Mouse (Mus musculus) heart, postnatal 36 days (tissue): ENCODE measurements at regions not wholly inside any gene's neighbourhood (a gene's known extent, or its start where the extent isn't known, plus 50 kb on each side); places are given as distances from the start of the nearest gene placed in this dataset.

ENCODE experiments used
- DNase-seq, 2 experiments: peaks; one replicate each; pipeline ENCODE4 v3.0.0; 2021 to 2022
- intact Hi-C: fragments of 180-260 bp; cut with DNase I; formaldehyde crosslinking; loops from one replicate; pipeline ENCODE4 v1.15.1; 2025

DNA sequence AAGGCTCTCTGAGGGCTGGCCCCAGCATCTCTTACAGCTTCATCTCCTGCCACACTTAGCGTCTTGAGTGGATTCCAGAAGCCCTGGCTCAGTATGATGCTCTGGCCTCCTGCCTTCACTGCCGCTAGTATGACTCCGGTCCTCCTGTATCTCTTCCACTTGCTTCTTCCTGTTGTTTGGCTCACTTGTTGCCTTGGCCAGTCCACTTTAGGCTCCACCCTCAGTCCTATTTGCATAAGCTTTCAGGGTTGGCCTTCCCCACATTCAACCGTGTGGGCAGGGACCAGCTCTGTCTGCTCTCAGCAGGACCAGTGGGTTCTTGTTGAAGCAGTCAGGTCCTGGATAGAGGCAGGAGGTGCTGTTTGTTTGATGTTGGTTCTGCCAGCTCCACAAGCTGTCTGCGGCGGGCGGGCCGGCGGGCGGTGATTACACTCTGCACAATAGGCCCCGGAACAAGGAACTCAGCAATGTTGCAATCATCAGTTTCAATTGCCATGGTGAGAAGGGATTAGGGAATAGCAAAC lies 232.6 kb upstream of the Chd6 start:
- intact Hi-C loops = no loop called here
- peak; percentile 26 to 31 for DNase-seq

DNA sequence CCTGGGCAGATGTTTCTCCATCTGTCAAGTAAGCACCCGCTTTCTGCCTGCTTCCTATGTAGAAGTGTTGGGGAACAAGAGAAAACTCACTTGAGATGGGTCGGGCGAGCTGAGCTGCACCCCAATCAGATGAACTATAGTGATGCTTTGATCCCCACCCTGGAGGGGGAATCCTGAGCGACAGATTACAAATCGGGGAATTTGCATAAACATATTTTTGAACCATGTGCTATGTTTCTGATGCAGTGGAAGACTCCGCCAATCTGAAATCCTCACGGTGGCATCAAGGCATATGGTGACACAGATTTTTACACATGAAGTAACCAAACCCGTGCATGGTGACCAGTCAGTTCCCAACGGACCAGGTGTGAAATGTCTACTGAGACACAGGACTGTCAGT lies 231.4 kb upstream of the Chd6 start:
- intact Hi-C loops = no loop called here
- DNase-seq = no peak

DNA sequence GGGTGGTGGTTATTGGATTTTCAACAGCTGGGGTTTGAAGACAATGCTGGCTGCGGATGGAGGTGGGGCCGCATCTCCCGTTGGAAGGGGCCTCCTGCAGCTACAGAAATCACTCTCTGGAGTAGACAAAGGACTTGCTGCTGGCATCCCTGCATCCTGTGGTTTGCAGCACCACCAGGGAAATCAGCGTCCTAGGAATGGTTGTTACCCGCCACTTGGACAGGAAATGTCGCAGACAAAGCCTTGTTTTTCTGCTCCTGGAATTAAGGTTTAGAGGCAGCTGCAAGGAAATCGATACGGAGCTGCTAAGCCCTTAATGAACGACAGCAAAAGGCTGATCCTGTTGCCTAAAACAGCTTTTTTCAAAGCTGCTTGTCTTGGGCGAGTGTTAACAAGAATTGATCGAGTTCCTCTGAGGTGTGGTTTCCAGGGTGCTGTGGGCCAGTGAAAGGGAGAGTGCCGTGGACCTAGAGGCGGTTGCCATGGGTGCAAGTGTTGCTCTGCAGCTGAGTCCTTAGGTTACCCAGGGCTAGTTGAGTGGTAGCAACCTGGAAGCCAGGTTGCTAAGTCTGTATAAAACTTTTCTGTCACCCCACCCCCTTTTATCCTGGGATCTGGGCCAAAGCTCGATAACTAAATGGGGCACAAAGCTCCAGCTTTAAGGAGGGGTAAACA lies 230.6 kb upstream of the Chd6 start:
- no peak for DNase-seq
- intact Hi-C loops = no loop called here

DNA sequence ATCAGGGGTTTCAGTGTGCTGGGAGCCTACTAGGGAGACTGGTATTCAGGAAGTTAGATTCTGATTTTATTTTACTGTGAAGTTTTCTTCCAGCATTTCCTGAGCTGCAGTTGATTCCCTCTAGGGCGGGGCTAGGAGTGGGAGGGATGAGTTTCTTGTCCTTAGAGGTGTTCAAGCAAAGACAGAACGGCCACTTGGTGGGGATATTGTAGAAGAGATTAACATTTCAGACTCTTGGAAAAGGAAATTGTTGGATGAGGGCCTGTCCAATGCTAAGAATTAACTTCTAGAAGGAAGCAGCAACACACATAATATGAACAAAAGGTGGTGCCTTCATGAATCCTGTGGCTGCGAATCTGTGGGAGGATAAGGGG lies 230.1 kb upstream of the Chd6 start:
- intact Hi-C loops = no loop called here
- DNase-seq = no peak

DNA sequence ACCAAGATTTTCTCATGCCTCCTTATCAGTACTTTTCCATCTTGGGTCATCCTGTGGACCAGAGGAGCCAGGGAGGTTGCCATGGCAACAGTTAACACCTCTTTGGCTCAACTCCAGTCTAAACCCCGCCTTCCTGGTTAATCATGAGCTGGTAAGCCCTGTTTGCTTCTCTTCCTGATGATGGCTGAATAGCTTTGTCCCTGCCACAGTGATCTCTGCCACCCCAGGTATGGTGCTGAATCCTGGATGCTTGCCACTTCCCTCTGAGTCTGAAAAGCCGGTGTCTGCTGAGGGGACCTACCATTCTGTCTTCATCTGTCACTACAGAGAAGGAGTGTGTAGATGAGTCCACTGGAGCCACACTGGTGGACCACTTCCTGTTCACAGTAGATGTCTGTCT lies 223.8 kb upstream of the Chd6 start:
- DNase-seq = no peak
- intact Hi-C loops = no loop called here

DNA sequence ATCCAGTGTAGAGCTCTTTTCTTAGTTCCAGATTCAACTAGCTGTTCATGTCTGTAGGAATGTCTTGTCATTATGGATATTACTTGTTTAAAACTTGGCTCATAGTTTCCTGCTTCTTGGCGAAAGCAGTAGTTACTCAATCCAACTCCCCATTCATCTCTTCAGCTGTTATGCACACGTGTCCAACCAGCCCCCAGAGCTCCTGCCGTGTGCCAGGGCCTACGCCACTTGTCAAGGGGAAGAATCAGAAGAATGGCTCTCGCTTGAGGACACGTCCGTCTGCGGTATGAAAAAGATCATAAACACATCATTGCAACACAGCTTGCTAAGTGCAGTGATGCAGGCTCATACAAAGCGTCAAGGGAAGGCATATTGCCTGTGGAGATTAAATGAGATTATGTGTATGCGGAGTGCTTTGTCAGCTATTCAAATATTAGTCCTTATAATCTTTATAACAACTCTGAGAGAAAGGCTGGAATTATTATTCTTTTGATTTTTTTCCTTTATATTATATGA lies 223.0 kb upstream of the Chd6 start:
- intact Hi-C loops = no loop called here
- no peak for DNase-seq

DNA sequence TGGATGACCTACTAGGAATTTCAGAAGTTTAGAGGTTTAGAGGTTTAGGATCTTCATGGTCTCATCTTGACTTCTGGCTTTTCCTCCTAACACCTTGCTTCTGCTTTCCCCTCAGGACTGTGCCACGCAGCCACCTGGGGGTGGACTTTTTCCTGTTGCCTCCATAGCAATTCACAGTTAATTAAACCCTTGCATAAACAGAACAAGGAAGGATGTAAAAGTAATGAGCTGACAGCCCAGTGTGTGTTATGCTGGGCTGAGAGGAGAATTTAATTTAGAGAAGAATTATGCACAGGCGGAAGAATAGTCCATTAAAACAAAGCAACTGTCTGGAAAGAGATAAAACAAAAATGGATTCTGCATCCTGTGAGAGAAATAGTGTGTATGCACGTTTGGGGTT lies 193.9 kb upstream of the Chd6 start:
- no peak for DNase-seq
- intact Hi-C loops = no loop called here

DNA sequence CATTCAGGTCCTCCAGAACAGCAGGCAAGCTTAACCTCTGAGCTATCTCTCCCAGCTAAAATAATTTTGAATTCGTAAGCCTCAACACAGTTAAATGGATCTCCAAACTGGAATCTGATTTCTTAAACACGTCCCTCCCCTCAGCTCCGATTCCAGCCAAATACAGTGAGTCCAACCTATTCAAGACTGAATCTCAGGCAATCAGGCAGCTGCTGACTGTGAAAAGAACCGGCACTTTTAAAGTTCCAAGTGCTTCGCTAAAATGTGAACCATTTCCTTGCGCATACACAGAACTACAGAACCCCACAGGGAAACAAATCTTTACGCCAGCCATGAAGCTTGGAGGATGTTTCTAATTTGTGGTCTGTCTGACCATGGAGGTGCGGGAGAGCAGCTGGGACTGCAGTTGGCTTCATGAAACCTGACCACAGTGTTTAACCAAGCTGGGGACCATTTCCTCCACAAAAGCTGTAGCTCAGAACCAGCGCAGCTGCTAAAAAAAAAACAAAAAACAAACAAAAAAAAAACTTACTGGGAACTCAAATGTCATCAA lies 160.1 kb upstream of the Chd6 start:
- intact Hi-C loops = no loop called here
- no peak for DNase-seq

DNA sequence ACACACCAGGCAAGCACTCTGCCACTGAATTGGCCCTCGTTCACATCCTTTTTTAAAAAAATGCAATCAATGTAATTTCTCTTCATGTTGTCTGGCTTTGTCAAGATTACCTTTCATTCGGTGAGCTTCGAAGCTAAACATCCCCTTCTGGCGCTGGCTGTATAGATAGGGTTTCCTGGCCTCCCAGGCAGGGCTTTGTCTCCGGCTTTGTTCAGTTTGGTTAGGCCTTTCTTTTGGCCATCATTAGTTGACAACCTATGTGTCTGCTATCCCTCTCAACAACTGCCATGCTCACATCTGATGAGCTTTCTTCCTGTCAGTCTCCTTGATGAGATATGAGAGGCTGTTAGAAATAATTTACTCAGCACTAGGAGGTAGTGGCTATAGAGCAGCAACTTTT lies 157.6 kb upstream of the Chd6 start:
- no peak for DNase-seq
- intact Hi-C loops = no loop called here

DNA sequence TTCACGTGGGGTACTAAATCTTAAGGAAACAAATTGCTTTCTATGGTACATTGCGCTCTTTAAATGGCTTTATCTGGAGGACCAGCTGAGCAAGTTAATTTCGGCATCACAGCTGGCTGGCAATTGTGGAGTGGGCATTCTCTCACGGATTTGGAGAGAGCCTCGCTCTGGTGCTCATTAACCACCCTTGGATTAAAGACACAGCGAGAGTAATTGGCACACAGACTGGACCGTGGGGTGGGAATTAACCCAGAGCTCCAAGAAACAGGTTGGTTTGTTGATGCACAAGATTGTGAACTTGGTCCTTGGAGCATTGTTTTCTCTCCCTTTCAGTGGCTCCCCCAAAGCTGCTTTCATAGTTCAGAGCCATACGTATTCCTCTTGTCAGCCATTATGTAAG lies 156.3 kb upstream of the Chd6 start:
- DNase-seq = no peak
- intact Hi-C loops = no loop called here

DNA sequence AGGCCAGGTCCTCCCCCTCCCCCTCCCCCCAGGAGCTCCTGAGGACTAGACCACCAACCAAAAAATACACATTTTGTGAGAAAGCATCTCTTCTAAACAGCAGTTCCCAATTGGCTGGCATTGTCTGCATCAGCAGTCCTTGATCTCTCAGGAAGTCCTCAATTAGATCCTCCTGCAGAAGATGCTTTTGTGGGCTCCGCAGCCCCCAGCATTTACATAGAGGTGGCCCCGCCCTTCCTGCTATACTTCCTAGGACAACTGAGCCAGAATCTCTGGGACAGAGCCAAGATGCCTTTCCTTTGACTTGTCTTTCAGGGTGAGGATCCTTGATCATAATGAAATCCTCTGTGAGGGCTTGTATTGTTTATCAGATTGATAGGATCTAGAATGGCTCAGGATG lies 143.9 kb upstream of the Chd6 start:
- intact Hi-C loops = no loop called here
- no peak for DNase-seq

DNA sequence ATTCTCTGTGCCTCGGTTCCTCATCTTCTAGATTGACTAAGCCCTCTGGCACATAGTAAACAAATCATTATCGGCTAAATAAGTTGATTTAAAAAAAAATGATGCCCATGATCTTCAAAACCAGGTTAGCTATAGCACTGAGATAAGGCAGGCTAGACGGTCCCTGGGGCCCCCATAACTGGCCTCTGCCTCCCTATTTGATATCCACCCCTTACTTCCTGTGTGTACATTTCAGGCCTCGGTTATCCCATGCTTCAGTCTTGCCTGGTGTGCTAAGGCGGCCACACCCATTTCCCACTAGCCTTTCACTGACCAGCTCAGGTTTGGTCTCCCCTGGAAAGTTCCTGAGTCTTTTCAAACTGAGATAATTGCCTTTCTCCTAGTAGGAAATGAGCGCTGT lies 132.8 kb upstream of the Chd6 start:
- intact Hi-C loops = no loop called here
- no peak for DNase-seq

DNA sequence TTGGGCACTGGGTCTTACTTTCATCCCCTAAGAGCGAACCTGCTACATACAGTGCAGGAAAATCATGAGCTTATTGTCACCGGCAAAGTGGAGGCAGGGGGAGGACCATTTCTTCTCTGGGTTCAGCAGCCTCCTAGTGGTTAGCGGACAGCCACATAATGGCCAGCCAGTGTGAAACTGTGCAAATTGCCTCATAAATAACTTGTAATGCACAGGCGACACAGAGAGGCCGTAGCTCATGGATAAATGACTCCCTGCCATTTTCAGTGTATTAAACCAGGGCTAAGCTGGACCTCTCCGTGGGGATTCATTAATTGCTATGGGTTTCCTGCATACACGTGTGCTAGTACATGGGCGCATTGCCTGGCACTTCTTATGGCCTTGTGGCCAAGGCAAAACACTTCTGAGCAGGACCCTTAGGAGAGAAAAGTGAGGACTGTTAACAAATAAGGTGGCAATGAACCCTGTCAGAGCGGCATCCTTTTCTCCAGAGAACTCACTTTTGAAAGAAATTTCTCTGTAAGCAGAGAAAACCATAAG lies 128.5 kb upstream of the Chd6 start:
- intact Hi-C loops = no loop called here
- no peak for DNase-seq

DNA sequence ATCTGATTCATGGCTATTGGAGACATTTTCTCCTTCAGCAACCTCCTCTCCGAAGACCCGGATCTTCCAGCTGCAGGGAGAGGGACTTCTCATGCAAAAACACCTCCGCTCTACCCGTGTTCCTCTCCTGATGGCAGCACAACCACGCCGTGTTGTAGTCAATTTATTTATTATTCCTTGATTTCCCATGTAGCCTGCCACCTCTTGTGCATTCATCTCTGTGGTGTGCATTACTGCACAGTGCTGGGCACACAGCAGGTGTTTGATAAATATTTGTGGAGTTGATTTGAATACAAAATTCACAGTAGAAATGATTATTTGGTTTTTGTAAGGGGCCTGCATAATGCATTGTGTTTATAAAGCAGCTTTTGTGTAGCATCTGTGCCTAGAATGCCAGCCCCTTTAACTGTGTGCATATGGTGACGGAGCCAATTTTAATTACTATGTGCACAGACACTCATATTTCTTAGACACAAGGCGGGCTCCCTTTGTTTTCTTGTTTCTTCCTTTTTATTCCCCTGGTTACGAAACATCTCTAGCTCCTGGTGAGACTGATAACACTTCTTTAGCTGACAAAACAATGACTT lies 124.4 kb upstream of the Chd6 start:
- DNase-seq = no peak
- intact Hi-C loops = no loop called here

DNA sequence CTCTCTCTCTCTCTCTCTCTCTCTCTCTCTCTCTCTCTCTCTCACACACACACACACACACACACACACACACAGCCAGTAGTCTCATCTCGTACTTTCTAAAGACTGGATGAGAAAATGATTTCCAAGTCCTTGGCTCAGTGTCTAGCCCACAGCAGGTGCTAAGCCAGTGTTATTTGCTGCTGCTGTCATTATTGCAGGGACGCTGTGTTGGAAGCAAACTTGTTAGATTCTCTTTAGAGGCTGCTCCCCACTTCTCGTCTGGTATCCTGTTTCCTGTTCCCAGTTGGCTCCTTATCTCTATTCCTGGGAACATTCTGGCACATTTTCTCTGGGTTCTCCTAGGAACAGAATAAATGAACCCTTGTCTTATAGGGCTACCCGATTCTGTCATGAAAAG lies 122.5 kb upstream of the Chd6 start:
- intact Hi-C loops = no loop called here
- DNase-seq = no peak

DNA sequence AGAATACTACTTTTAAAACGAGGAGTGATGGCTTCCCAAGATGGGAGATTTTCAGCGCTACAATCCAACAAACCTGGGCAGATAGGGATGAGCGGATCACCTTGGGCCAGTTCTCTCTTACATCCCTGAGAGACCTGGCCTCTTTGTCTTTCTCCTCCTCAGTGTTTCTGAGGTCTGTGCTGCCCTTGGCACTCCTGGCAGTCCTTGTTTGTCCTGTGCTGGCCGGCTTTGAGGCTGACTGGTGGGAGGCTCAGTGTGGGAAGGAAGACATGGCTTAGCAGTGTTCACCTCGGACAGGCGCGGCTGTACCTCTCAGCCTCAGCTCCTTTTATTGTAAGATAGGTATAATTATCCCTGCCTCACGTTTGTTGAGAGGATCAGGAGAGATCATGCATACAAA lies 106.9 kb upstream of the Chd6 start:
- intact Hi-C loops = loop anchor here (10.0 kb wide), 1 partner anchor 259 kb away; no protein-coding TSS in a partner anchor
- no peak for DNase-seq

DNA sequence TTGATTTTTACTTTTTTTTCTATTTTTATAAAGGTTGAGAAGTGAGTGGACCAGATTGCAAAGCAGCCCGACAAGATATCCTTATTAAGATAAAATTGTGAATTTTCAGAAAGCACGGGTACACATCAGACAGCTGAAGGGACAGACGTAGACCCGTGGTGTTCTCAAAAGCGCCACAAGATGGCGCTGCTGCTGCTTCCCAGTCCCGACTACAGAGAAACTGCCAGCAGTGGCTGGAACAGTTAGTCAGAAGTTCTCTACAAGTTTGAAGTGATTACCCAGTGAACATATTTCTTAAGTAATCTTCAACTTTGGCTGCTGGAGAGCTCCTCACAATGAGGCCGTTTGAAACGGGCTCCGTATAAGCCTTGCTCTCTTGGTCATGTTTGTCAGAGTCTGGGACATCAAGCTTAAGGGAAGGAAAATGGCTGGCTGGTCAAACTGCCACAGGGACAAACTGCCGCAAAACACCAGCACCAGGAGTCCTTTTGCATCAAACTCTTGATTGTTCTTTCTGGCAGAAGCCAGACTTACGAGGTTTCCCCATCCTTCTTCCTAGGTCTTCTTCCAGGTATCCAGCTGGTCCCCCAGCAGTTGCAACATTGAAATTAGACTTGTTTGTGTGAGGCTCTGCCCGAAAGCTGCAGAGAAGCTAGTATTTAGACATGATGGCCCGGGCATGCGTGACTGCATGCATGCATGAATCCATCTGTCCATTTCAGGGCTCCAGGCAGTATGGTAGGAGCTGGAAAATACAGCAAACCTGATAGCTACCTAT lies 106.0 kb upstream of the Chd6 start:
- peak; percentile 70 to 81 for DNase-seq
- intact Hi-C loops = loop anchor here (5.0 to 10.0 kb wide), 2 partner anchors 260 to 1442 kb away; no protein-coding TSS in a partner anchor

DNA sequence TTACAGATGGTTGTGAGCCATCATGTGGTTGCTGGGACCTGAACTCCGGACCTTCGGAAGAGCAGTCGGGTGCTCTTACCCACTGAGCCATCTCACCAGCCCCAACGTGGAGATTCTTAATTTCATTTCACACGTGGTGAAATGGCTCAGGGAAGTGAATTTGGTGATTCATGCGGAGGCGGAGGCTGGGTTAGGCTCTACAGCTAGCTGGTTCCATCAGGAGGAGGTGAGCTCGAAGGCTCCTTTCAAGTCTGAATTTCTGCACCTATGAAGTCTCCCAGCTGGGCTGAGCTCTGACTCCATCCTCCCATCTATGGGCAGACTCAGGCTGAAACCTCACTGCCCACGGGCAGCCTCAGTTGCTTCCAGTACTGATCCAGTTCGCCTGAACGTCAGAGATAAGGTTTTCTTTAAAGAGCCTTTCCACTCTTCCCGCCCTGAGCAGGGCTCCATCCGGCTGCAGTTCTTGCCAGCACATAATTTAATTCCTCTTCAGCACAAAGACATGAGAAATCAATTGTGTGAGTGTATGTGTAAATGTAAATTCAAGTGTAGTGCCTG lies 103.5 kb upstream of the Chd6 start:
- no peak for DNase-seq
- intact Hi-C loops = loop anchor here (5.0 to 10.0 kb wide), 2 partner anchors 262 to 1445 kb away; no protein-coding TSS in a partner anchor

DNA sequence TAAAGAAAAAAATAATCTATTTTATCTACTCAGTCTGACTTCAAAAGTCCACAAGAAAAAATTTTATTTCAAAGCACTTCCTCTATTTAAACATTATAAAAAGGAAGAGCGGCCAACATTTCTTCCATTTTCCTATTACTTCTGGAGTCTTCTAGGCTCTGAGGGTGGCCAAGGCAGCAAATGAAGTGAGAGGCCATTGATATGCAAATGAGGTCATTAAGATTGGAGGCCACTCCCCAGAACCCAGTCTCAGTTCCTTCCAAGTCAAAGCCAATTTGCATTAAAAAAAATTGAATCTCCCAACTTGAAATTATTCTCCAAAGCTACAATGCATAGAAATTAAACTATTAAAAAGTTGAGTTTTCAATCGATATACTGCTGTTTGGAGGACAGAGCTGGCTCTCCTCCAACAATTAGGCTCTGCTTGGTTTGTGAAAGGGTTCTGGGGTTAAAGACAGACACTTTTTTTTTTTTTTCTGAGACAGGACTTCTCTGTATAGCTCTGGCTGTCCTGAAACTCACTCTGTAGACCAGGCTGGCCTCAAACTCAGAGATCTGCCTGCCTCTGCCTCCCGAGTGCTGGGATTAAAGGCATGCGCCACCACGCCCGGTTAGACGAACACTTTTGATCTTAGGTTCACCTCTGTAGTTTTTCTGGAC lies 88.0 kb upstream of the Chd6 start:
- intact Hi-C loops = no loop called here
- DNase-seq = no peak

DNA sequence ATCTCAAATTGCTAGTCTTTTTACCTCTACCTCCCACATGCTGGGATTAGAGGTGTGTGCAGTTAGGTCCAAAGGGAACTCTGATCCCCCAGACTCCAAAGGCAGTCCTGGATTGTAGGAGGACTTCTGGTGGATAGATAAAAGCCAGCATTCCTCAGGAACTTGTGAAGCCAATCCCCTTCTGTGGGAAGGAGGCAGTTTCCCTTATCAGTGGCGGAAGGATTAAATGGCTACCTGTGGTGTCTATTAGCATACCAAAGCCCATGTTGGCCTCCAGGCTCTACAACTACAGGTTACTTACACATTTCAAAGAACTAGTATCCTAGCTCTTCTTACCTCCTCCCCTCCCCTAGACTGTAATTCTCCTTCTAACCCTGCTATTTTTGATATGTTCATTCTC lies 78.6 kb upstream of the Chd6 start:
- no peak for DNase-seq
- intact Hi-C loops = no loop called here
